Mouse (Mus musculus) brain, embryonic 14.5 days (tissue): Measurements from ENCODE around the gene Stom. TPM values are rescaled to one million over a fixed set of nuclear protein-coding genes. Genes with fewer than 3 reads are reported as not detected.
A peak's percentile ranks its signal among the peaks of the same experiment; 100 is the strongest.

Experiments
- DNase-seq: peaks from one replicate; pipeline ENCODE4 v3.0.0-alpha.2; 2011; ENCODE audit warnings: low read depth
- CTCF ChIP-seq: fragments of 200-500 bp; IDR thresholded peaks from 2 replicates; pipeline ENCODE4 v1.5.1; 2012; ENCODE audit warnings: inconsistent platforms, mild to moderate bottlenecking, moderate library complexity, borderline replicate concordance; ENCODE audit not compliant: insufficient read depth, insufficient read length; ENCODE audit errors: extremely low read depth
- POLR2A ChIP-seq: fragments of 200-500 bp; IDR thresholded peaks from 2 replicates; pipeline ENCODE4 v1.6.1; 2012; ENCODE audit warnings: mild to moderate bottlenecking, inconsistent platforms, borderline replicate concordance; ENCODE audit not compliant: poor library complexity, insufficient read depth, insufficient read length, severe bottlenecking; ENCODE audit errors: extremely low read depth
- polyA plus RNA-seq: library from polyadenylated mRNA; depleted of rRNA; stranded (reverse); fragments of >200 nt; gene quantifications from 2 replicates; pipeline ENCODE4 v1.2.3, GENCODE M21; 2012

Gene Stom
- polyA plus RNA-seq, 1 experiment: 11.6 TPM

- no peak for TF ChIP-seq POLR2A
- no peak for TF ChIP-seq CTCF
- no peak for DNase-seq
Observed at GRCm38 (mm10) chr2:35318405-35318804, 18.4 kb downstream of the Stom start.

GRCm38 (mm10) chr2:35317604-35318003, 19.2 kb downstream of the Stom start:
- no peak for TF ChIP-seq POLR2A
- no peak for TF ChIP-seq CTCF
- DNase-seq: no peak

- no peak for DNase-seq
- no peak for TF ChIP-seq CTCF
- no peak for TF ChIP-seq POLR2A
Observed at GRCm38 (mm10) chr2:35314300-35314699, 22.5 kb downstream of the Stom start.

- TF ChIP-seq CTCF: no peak
- TF ChIP-seq POLR2A: no peak
- DNase-seq: no peak
Observed at GRCm38 (mm10) chr2:35309906-35310493, 26.8 kb downstream of the Stom start.

GRCm38 (mm10) chr2:35308166-35308565, 28.6 kb downstream of the Stom start:
- no peak for DNase-seq
- no peak for TF ChIP-seq POLR2A
- no peak for TF ChIP-seq CTCF

GRCm38 (mm10) chr2:35302049-35302885, 34.5 kb downstream of the Stom start:
- no peak for DNase-seq
- TF ChIP-seq POLR2A (no peak), CTCF (no peak)

- TF ChIP-seq POLR2A (no peak), CTCF (no peak)
Observed at GRCm38 (mm10) chr2:35299437-35299836, 37.3 kb downstream of the Stom start.

GRCm38 (mm10) chr2:35297703-35298332, 39.0 kb downstream of the Stom start:
- TF ChIP-seq CTCF (peak; percentile 100), POLR2A (no peak)
- DNase-seq: peak; percentile 87

More at GRCm38 (mm10) chr2:35299437-35299836, 37.3 kb downstream of the Stom start:
- no peak for DNase-seq

GRCm38 (mm10) chr2:35293291-35293690, 43.5 kb downstream of the Stom start:
- DNase-seq: no peak
- TF ChIP-seq CTCF (no peak), POLR2A (no peak)

GRCm38 (mm10) chr2:35292700-35293099, 44.1 kb downstream of the Stom start:
- no peak for DNase-seq
- TF ChIP-seq POLR2A (no peak), CTCF (no peak)

- peak; percentile 39 for DNase-seq
- no peak for TF ChIP-seq POLR2A
- peak; percentile 57; the same call in 1 of the 2 replicates for TF ChIP-seq CTCF
Observed at GRCm38 (mm10) chr2:35291856-35292255, 44.9 kb downstream of the Stom start.
